Mouse (Mus musculus) gastrocnemius, adult 2 months (tissue): ENCODE data around the gene Gm21987. TPM values are rescaled to one million over a fixed set of nuclear protein-coding genes. Genes with fewer than 3 reads are reported as not detected.

Source experiments
- DNase-seq: peaks from one replicate; pipeline ENCODE4 v3.0.0; 2022
- H3K27ac ChIP-seq: fragments of 200-600 bp; 2 replicates; pipeline ENCODE4 v1.8.1; 2022; ENCODE audit warnings: mild to moderate bottlenecking
- H3K4me3 ChIP-seq: fragments of 200-600 bp; 2 replicates; pipeline ENCODE4 v1.8.1; 2022; ENCODE audit warnings: mild to moderate bottlenecking, moderate library complexity
- CTCF ChIP-seq: fragments of 200-600 bp; IDR thresholded peaks from 2 replicates; pipeline ENCODE4 v1.8.1; 2022; ENCODE audit warnings: antibody characterized with exemption, mild to moderate bottlenecking, moderate library complexity
- intact Hi-C: fragments of 180-260 bp; cut with DNase I; formaldehyde crosslinking; loops from one replicate; pipeline ENCODE4 v1.15.1; 2025
- total RNA-seq, 2 experiments: library from RNA; stranded (reverse); gene quantifications; 2 replicates each; pipeline ENCODE4 v1.2.3; 2021

Gm21987 gene
- total RNA-seq, 2 experiments from 2014 or later, result not detected

- Histone ChIP-seq H3K27ac (no peak overlapping the region), H3K4me3 (no peak overlapping the region)
- TF ChIP-seq CTCF, result no peak
- no peak for DNase-seq
- intact Hi-C loops, result no loop called here
These were observed 59.9 kb downstream of the Gm21987 start for GRCm38 (mm10) chr16:38406708-38407107.

GRCm38 (mm10) chr16:38407584-38407983, 60.7 kb downstream of the Gm21987 start:
- intact Hi-C loops, result no loop called here
- Histone ChIP-seq H3K27ac (no peak overlapping the region), H3K4me3 (no peak overlapping the region)
- TF ChIP-seq CTCF, result no peak
- DNase-seq, result no peak

GRCm38 (mm10) chr16:38408416-38408815, 61.6 kb downstream of the Gm21987 start:
- no peak overlapping the region for H3K4me3 ChIP-seq
- intact Hi-C loops, result no loop called here
- no peak for TF ChIP-seq CTCF
- H3K27ac ChIP-seq, result no peak overlapping the region
- DNase-seq, result no peak

Other genes starting within 250 kb of the Gm21987 start
- not detected for gene Nr1i2, start 52.2 kb upstream of the Gm21987 start, total RNA-seq
- not detected for gene Maats1, start 4.9 kb upstream of the Gm21987 start, total RNA-seq
- gene Cox17, start within 50 bp of the Gm21987 start, total RNA-seq, result 100 to 1,000 TPM; 138 to 190 TPM
- gene Popdc2, start 15.2 kb downstream of the Gm21987 start, total RNA-seq, result 10 to 100 TPM; 55.5 to 61.6 TPM
- 1 to 10 TPM; 5.3 to 6.3 TPM for gene Pla1a, start 86.1 kb downstream of the Gm21987 start, total RNA-seq
- gene Adprh, start 105.7 kb downstream of the Gm21987 start, total RNA-seq, result 10 to 100 TPM; 17.5 to 20.9 TPM
- gene Cd80, start 108.5 kb downstream of the Gm21987 start, total RNA-seq, result under 1 TPM; 0.13 to 0.31 TPM
- 10 to 100 TPM; 40.9 to 54.9 TPM for gene Timmdc1, start 175.6 kb downstream of the Gm21987 start, total RNA-seq
- gene Poglut1, start 203.2 kb downstream of the Gm21987 start, total RNA-seq, result 1 to 10 TPM; 8.5 TPM
- gene Tmem39a, start 211.7 kb downstream of the Gm21987 start, total RNA-seq, result 10 to 100 TPM; 17.4 to 20.7 TPM